Mouse (Mus musculus) forebrain, embryonic 10.5 days (tissue): ENCODE measurements at regions not wholly inside any gene's neighbourhood (a gene's known extent, or its start where the extent isn't known, plus 50 kb on each side); places are given as distances from the start of the nearest gene placed in this dataset.

Experiments
- DNase-seq: peaks from one replicate; pipeline ENCODE4 v3.0.0-alpha.2; 2017; ENCODE audit warnings: low spot score; ENCODE audit errors: extremely low spot score
- H3K27ac ChIP-seq: fragments of 300-500 bp; sonication (generic); 2 replicates; pipeline ENCODE4 v1.5.1; 2016; ENCODE audit warnings: mild to moderate bottlenecking
- H3K27me3 ChIP-seq: fragments of 300-500 bp; sonication (generic); 2 replicates; pipeline ENCODE4 v1.6.1; 2016; ENCODE audit warnings: mild to moderate bottlenecking; ENCODE audit not compliant: poor library complexity, severe bottlenecking
- H3K36me3 ChIP-seq: fragments of 300-500 bp; sonication (generic); replicated peaks from 2 replicates; pipeline ENCODE4 v1.6.1; 2016; ENCODE audit warnings: mild to moderate bottlenecking, moderate library complexity
- H3K4me1 ChIP-seq: fragments of 300-500 bp; sonication (generic); 2 replicates; pipeline ENCODE4 v1.6.1; 2016
- H3K4me3 ChIP-seq: fragments of 300-500 bp; sonication (generic); 2 replicates; pipeline ENCODE4 v1.5.1; 2016; ENCODE audit warnings: mild to moderate bottlenecking, moderate library complexity
- H3K9me3 ChIP-seq: fragments of 300-500 bp; sonication (generic); 2 replicates; pipeline ENCODE4 v1.6.1; 2016; ENCODE audit warnings: mild to moderate bottlenecking, moderate library complexity
- WGBS: fragments of 180-500 bp; shearing (Covaris S2); methylation state at CpG from one replicate; pipeline ENCODE4 v1.1.7; 2016; 5-methylcytosine and 5-hydroxymethylcytosine counted together

DNA sequence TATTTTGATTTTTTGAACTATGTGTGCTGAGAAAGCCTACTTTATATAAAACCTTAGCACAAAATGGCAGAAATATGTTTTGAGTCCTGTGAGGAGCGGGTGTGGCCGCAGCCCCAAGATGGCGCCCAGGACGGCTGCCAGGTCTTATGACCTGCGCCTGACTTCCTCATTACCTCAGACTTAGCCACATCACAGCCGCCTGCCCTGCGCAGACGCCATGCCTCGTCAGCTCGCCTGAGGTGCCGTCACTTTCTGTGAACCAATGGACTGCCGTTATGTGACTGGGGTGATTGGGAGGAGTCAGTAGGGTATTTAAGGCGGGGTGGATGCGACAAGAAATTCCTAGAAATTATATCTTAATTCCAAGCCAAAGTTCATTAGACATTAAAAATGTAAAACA is 171.7 kb upstream of the Foxn2 start:
- Histone ChIP-seq H3K27ac (no peak overlapping the region), H3K4me3 (no peak overlapping the region), H3K9me3 (peaks cover 9% of the 10 kb centered on the region; the same call in 1 of the 2 replicates), H3K36me3 (no peaks in the 10 kb centered on the region), H3K4me1 (no peaks in the 10 kb centered on the region), H3K27me3 (no peaks in the 10 kb centered on the region)
- WGBS, result 97% methylated on average over 14 of the region's 14 CpGs
- no peak for DNase-seq

DNA sequence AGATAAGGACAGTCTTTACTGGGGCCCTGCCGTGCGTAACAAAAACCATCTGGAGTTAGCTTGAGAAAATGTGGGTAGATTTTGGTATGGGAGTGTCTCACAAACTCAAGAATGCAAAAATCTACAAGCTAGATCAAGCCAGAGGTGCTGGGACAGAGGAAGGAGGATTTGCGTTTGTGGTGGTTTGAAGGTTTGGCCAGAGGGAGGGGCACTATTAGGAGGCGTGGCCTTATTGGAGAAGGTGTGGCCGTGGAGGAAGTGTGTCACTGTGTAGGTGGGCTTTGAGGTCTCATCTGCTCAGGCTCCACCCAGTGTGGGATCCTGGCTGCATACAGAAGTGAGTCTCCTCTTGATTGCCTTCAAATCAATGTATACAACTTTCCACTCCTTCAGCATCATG is 169.6 kb upstream of the Foxn2 start:
- no peak overlapping the region for H3K27ac ChIP-seq
- H3K4me1 ChIP-seq, result peaks cover 7% of the 10 kb centered on the region; the same call in 1 of the 2 replicates
- H3K9me3 ChIP-seq, result peaks cover 9% of the 10 kb centered on the region; the same call in 1 of the 2 replicates
- H3K27me3 ChIP-seq, result no peaks in the 10 kb centered on the region
- no peak overlapping the region for H3K4me3 ChIP-seq
- 82% methylated on average over 5 of the region's 5 CpGs for WGBS
- DNase-seq, result no peak
- no peaks in the 10 kb centered on the region for H3K36me3 ChIP-seq

DNA sequence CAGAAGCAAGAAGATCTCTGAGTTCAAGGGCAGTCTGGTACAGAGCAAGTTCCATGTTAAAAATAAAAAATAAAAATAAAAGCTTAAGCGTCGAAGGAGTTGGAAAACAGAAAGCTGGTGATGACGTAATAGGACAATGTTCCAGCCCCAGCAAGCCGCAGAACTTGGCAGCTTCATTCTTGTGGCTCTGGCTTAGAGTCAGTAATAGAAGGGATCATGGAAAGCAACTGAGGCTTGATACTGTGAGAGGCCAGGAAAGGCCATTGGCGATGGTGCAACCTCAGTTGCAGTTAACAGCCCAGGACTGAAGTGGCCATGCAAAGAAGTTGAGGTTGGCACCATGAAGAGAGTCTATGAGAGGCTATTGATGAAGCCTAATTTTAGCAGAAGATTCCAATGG is 168.3 kb upstream of the Foxn2 start:
- Histone ChIP-seq H3K27me3 (no peaks in the 10 kb centered on the region), H3K4me3 (no peak overlapping the region), H3K27ac (no peak overlapping the region), H3K9me3 (peaks cover 6% of the 10 kb centered on the region; the same call in 1 of the 2 replicates), H3K36me3 (no peaks in the 10 kb centered on the region), H3K4me1 (peaks cover 7% of the 10 kb centered on the region; the same call in 1 of the 2 replicates)
- no peak for DNase-seq
- WGBS, result 97% methylated on average over 5 of the region's 5 CpGs

DNA sequence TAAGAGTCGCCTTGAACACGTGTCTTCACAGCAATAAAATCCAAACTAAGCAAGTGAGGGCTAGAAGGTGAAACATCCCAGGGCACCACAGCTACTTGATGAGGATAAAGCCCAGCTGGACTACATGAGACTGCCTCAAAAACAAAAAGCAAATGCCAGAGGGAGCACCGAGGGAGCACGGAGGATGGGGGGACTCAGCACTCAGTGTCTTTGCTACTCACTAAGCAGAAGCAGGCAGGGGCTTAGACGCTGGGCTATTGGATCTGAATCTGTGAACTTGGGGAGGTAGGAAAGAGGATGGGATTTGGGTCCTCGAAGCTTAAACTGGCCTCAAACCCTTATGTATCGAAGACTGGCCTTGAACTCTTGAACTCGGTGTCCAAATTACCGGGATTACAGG is 167.0 kb upstream of the Foxn2 start:
- no peak overlapping the region for H3K27ac ChIP-seq
- H3K9me3 ChIP-seq, result peaks cover 3% of the 10 kb centered on the region; the same call in 1 of the 2 replicates
- WGBS, result 94% methylated on average over 9 of the region's 9 CpGs
- DNase-seq, result no peak
- no peaks in the 10 kb centered on the region for H3K27me3 ChIP-seq
- H3K4me1 ChIP-seq, result peaks cover 7% of the 10 kb centered on the region; the same call in 1 of the 2 replicates
- no peaks in the 10 kb centered on the region for H3K36me3 ChIP-seq
- H3K4me3 ChIP-seq, result no peak overlapping the region

DNA sequence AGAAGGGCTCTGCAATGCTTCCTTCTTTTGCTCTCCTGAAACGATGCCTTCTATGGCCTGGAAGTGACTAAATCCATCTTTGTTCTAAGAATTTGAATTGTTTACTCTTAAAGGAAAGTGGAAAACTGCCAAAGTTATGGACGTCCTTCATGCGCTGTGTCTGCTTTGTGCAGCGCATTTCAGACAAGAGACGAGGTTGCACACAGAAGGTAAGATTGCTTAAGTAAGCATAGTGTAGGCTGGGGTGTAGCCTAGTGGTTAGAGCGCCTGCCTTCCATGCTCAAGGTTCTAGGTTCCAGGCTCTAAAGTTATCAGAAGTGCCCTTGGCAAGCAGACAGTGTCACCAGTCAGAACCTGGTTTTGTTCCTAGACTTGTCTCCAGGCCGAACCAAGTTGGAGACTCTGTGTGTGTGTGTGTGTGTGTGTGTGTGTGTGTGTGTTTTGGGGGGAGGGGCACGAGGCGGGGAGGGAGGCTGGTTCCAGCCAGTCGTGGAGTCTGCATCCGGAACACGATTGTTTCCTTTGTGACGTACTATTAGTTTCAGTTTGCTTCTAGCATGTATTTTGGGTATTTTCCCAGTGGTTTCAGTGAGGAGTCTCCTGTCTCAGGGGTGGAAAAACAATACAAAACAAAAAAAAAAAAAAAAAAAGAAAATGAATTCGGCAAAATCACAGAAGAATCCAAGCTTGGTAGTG is 166.4 kb upstream of the Foxn2 start:
- Histone ChIP-seq H3K27ac (no peak overlapping the region), H3K36me3 (no peaks in the 10 kb centered on the region), H3K9me3 (peaks cover 3% of the 10 kb centered on the region; the same call in 1 of the 2 replicates), H3K27me3 (no peaks in the 10 kb centered on the region), H3K4me3 (no peak overlapping the region), H3K4me1 (peaks cover 7% of the 10 kb centered on the region; the same call in 1 of the 2 replicates)
- WGBS, result 89% methylated on average over 14 of the region's 14 CpGs
- DNase-seq, result no peak

DNA sequence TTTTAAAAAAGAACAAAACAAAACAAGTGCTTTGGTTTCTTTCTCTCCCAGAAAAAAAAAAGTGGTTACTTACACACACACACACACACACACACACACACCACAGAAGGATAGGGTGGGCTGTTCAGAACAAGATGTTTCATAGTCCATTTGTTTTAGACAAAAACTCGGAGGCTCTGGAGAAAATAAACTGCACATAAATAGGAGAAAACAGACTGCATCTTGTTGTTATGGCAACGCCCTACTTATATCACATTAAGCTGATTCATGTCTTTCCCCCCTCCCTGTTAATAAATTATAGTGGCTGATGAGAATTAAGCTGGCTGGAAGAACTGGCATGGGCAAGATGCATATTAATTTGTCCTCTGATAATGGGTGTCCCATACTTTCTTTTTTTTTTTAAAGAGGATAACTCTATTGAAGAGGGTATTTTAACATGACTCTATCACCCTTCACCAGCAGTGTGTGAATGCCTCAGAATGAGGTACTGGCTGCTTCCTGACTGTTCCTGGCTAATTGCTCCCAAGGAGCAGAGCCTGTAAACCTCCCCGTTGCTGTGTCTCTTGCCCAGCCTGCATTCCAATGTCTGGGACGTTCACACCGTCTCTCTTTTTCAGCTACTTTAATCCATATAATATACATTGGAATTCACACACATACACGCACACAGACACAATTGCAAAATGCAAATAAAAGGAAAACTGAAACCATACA is 165.6 kb upstream of the Foxn2 start:
- Histone ChIP-seq H3K4me1 (peaks cover 7% of the 10 kb centered on the region; the same call in 1 of the 2 replicates), H3K27ac (no peak overlapping the region), H3K4me3 (no peak overlapping the region), H3K27me3 (no peaks in the 10 kb centered on the region), H3K9me3 (peaks cover 3% of the 10 kb centered on the region; the same call in 1 of the 2 replicates), H3K36me3 (no peaks in the 10 kb centered on the region)
- WGBS, result 66% methylated on average over 6 of the region's 6 CpGs
- DNase-seq, result no peak

DNA sequence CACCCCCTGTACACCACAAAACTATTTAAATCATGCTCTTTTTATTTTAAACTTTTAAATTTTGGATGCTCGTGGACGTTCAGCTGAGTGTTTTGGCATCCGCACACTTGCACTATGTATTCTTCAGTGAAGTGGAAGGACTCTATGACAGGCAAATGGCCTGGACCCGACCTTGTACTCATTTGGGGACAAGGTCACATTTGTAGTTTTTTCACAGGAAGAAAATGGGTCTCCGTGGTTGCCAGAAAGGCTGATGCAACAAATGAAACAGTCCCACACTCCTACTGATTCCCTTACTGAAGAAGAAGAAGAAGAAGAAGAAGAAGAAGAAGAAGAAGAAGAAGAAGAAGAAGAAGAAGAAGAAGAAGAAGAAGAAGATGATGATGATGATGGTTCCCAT is 160.9 kb upstream of the Foxn2 start:
- DNase-seq, result no peak
- Histone ChIP-seq H3K4me1 (peaks cover 6% of the 10 kb centered on the region; the same call in 1 of the 2 replicates), H3K36me3 (no peaks in the 10 kb centered on the region), H3K9me3 (peaks cover 3% of the 10 kb centered on the region; the same call in 1 of the 2 replicates), H3K27me3 (no peaks in the 10 kb centered on the region), H3K27ac (no peak overlapping the region), H3K4me3 (no peak overlapping the region)
- WGBS, result 86% methylated on average over 5 of the region's 5 CpGs

DNA sequence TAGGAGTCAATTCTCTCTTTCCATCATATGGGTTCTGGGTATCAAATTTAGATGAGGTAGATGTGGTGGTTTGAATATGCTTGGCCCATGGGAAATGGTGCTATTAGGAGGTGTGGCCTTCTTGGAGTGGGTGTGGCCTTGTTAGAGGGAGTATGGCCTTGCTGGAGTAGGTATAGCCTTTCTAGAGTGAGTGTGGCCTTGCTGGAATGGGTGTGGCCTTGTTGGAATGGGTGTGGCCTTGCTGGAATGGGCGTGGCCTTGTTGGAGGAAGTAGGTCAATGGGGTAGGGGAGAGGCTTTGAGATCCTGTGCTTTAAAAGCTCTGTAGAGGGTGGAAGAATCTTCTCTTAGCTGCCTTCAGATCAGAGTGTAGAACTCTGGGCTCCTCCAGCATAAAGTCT is 157.8 kb upstream of the Foxn2 start:
- H3K27me3 ChIP-seq, result no peaks in the 10 kb centered on the region
- no peak overlapping the region for H3K4me3 ChIP-seq
- 71% methylated on average over 1 of the region's 1 CpGs for WGBS
- DNase-seq, result no peak
- peaks cover 4% of the 10 kb centered on the region; the same call in 1 of the 2 replicates for H3K9me3 ChIP-seq
- no peak overlapping the region for H3K27ac ChIP-seq
- no peaks in the 10 kb centered on the region for H3K4me1 ChIP-seq
- H3K36me3 ChIP-seq, result no peaks in the 10 kb centered on the region

DNA sequence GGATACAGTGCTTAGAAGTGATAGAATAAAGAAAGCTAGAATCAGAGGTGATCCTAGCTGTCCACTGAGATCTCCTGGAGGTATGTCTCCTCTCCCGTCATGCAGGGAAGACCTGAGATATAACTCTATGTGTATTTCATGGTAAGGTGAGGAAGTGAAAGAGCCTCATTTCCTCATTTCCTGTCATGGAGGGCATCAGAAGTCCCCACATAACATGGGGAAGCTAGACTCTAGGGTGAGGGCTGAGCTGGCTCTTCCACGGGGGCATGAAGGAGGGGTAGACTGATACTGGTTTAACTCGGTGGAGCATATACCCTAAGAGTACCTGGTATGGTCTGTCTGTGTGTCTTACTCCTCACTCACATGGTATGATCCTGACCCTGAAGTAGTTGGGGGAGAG is 156.0 kb upstream of the Foxn2 start:
- DNase-seq, result no peak
- Histone ChIP-seq H3K36me3 (no peaks in the 10 kb centered on the region), H3K27me3 (no peaks in the 10 kb centered on the region), H3K9me3 (peaks cover 14% of the 10 kb centered on the region), H3K4me3 (no peak overlapping the region), H3K27ac (no peak overlapping the region), H3K4me1 (no peaks in the 10 kb centered on the region)
- WGBS, result 88% methylated on average over 3 of the region's 3 CpGs

DNA sequence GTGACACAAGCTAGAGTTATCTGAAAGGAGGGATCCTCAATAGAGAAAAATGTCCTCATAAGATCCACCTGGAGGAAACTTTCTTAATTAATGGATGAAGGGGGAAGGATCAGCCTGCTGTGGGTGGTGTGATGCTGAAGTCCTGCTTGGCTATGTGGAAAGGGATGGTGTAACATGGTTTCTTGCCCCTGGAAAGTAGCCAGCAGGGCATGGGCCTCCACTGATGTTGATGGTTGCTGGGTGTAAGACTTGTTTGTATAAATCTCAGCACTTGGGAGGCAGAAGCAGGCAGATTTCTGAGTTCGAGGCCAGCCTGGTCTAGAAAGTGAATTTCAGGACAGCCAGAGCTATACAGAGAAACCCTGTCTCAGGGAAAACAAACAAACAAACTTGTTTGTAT is 152.7 kb upstream of the Foxn2 start:
- DNase-seq, result no peak
- WGBS, result 81% methylated on average over 1 of the region's 1 CpGs
- H3K9me3 ChIP-seq, result peaks cover 14% of the 10 kb centered on the region
- H3K36me3 ChIP-seq, result no peaks in the 10 kb centered on the region
- no peak overlapping the region for H3K27ac ChIP-seq
- H3K4me1 ChIP-seq, result no peaks in the 10 kb centered on the region
- no peaks in the 10 kb centered on the region for H3K27me3 ChIP-seq
- no peak overlapping the region for H3K4me3 ChIP-seq

DNA sequence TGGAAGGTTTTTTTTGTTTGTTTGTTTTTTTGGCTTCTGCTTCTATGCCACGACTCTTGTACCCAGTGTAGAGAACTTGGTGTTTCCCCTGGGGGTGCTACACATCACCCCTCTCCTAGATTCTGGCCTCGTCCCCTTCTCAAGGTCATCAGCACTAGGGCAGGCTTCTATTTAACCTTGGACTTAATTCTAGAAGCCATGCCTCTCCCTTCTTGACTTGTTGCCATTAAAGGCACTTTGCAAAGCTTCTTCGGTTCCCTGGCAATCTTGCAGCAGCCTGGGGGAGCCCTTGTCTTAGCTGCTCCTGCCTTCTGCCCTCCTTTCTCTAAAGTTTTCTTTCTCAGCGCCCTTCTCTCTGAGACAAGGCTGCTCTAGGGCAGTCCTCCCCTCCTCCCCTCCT is 143.0 kb upstream of the Foxn2 start:
- no peak for DNase-seq
- 59% methylated on average over 4 of the region's 4 CpGs for WGBS
- H3K9me3 ChIP-seq, result no peaks in the 10 kb centered on the region
- H3K4me3 ChIP-seq, result no peak overlapping the region
- H3K4me1 ChIP-seq, result no peaks in the 10 kb centered on the region
- no peaks in the 10 kb centered on the region for H3K36me3 ChIP-seq
- H3K27ac ChIP-seq, result no peak overlapping the region
- H3K27me3 ChIP-seq, result no peaks in the 10 kb centered on the region

DNA sequence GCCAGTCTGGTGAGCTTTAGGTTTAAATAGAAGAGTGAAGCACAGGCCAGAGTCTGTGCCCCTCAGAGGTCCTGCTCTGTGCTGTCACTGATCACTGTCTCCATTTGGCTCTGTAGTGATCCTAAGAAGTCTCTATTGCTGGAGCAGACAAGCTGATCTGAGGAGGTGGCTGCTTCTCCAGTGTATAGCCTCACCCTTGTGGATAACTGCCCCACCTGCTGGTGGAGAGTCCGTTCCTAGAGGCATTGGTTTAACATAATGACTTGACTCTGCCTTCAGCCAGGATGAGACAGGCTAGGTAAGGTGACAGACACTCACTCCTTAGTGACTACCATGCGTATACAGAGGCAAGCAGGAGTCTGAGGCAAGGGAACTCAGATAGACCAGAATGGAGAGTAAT is 136.5 kb upstream of the Foxn2 start:
- 55% methylated on average over 2 of the region's 2 CpGs for WGBS
- H3K27ac ChIP-seq, result no peak overlapping the region
- H3K4me1 ChIP-seq, result peaks cover 6% of the 10 kb centered on the region
- DNase-seq, result no peak
- H3K9me3 ChIP-seq, result peaks cover 7% of the 10 kb centered on the region; the same call in 1 of the 2 replicates
- no peaks in the 10 kb centered on the region for H3K36me3 ChIP-seq
- H3K4me3 ChIP-seq, result no peak overlapping the region
- H3K27me3 ChIP-seq, result no peaks in the 10 kb centered on the region

DNA sequence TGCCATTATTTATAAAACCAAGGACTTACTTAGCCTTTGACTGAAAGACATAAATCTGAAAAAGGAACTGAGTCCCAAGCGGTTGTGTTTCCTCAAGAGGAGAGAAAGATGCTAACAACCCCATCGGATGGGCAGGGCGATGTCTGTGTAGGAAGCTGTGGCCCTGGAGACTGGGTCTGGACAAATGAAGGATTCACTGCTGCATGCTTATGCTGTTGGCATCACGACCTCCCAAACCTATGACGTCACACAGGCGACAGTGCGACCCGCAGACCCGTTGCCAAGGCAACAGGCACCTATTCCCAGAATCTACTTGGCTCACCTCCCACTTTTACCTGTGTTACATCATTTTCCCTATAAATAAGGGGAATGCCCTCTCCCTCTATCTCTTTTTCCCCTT is 135.3 kb upstream of the Foxn2 start:
- 86% methylated on average over 9 of the region's 9 CpGs for WGBS
- no peak for DNase-seq

More for the DNA sequence above, 135.3 kb upstream of the Foxn2 start:
- peaks cover 7% of the 10 kb centered on the region; the same call in 1 of the 2 replicates for H3K9me3 ChIP-seq
- no peaks in the 10 kb centered on the region for H3K27me3 ChIP-seq
- H3K4me3 ChIP-seq, result no peak overlapping the region
- H3K4me1 ChIP-seq, result peaks cover 6% of the 10 kb centered on the region
- no peaks in the 10 kb centered on the region for H3K36me3 ChIP-seq
- H3K27ac ChIP-seq, result no peak overlapping the region
